Mouse (Mus musculus): ENCODE measurements around the gene Srrm2.

DNA sequence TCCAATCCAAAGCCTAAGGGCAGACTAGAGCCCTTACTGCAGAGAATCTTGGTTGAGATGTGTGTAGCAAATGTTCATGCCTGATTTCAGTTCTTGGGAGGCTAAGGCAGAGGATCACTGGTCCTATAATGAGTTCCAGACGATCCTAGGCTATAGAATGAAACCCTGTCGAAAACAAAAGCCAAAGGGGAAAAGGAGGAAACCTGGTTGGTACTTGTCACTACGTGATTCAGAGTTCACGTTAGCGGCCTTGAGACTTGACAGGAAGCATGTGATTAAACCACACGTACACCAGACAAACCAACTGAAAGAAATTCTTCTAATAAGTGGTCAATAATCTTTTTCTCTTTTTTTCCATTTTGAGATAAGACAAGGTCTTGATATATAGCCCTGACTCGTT is 7.0 kb downstream of the Srrm2 start:
- TF ChIP-seq USF1 (IDR thresholded peaks at IDR 0.05; ENCODE audit: low read depth) (no peak), POLR2A (IDR thresholded peaks at IDR 0.05; ENCODE audit: insufficient read length, low read depth) (no peak), TCF12 (IDR thresholded peaks at IDR 0.05; ENCODE audit: insufficient read depth, poor library complexity, severe bottlenecking) (no peak), CEBPB (IDR thresholded peaks at IDR 0.05; ENCODE audit: insufficient read depth, poor library complexity, severe bottlenecking) (no peak), REST (IDR thresholded peaks at IDR 0.05; ENCODE audit: insufficient read depth, insufficient read length) (no peak), E2F4 (IDR thresholded peaks at IDR 0.05; ENCODE audit: insufficient read depth) (no peak), MAX (IDR thresholded peaks at IDR 0.05; ENCODE audit: low read depth) (no peak), MYOD1 (IDR thresholded peaks at IDR 0.05; ENCODE audit: control insufficient read depth in 1 of 3, insufficient read length in 2 of 3, low read depth in 2 of 3) (no peak), MYOG (IDR thresholded peaks at IDR 0.05; ENCODE audit: control insufficient read depth in 1 of 3, insufficient read depth in 1 of 3, insufficient read length in 2 of 3, low read depth in 2 of 3) (no peak)

Data from myocyte (in vitro differentiated cells).